Mouse (Mus musculus) cerebellum, adult 11 months (tissue): Measurements from ENCODE around the gene Srl.
"Not testable (repeated sequence)": the region's sequence is repeated elsewhere in the genome, so short reads cannot be mapped to it uniquely, and the experiment has no call there.

Experiments used
- DNase-seq: peaks from one replicate; pipeline ENCODE4 v3.0.0; 2022

Gene Srl

GRCm38 (mm10) chr16:4517906-4518305 is 23.7 kb downstream of the Srl start:
- DNase-seq, result no peak

DNA sequence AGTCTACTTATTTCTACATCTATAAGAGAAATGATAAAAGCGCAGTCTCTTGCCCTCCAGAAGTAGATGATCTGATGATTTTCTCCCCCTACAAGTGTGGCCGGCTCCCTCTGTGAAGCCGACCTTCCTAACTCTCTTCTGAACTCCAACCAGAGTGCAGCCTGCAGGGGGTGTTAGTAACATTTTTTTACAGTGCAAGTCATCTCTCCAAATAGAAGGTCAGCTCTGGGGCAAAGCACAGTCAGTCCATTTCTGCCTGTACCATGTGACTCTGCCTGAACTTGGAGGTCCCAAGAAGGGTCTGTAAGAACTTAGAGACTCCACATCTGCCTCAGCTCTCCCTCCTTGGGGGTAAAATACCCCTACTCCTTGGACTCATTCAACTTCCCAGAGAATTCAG is 27.2 kb downstream of the Srl start:
- no peak for DNase-seq

GRCm38 (mm10) chr16:4512661-4513438 is 28.8 kb downstream of the Srl start:
- no peak for DNase-seq

- no peak for DNase-seq
Measured at GRCm38 (mm10) chr16:4511371-4511770, 30.2 kb downstream of the Srl start.

DNA sequence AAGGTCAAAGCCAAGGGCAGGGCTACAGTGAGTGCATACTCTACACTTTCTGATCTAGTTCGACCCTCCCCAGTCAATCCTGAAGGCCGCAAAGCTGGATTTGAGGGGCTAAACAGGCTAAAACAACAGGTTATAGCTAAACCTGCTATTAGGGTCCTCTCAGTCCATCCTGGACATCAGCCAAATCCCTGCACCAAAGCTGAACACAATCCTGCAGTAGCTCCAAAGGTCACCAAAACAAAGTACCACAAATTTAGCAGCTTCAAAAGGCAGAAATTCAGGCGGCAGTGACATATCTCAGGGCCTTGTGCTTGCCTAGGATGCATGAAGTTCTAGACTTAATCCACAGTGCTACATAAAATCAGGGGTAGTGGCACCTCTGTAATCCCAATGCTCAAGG is 35.4 kb downstream of the Srl start:
- DNase-seq, result no peak

DNA sequence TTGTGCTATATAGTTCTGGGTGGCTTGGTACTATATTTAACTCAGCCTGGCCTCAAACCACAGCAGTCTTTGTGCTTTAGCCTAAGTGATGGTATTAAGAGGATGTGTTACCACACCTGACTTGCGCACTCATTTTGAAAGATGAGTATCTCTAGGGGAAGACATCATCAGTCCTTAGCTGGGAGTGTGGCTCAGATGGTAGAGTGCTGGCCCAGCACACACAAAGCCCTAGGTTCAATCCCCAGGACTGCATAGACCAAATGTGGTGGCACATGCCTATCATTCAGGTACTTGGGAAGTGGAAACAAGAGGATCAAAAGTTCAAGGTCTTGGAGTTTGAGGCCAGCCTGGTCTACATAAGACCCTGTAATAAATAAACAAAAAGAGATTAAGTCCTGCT is 38.1 kb downstream of the Srl start:
- no peak for DNase-seq

DNA sequence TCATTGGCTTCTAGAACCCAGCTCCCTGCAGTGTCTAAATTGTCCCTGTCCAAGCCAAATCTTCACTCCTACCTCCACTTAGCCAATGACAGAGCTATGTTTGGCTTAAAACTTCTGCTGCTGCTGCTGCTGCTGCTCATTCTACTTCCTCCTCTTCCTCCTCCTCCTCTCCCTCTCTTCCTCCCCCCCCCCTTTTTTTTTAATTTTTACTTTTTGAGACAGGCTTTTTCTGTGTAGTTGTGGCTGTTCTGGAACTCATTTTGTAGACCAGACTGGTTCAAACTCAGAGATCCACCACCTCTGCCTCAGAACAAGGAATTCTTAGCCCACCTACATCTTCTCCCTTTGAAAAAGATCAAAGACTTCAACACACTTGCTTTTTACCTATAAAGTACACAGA is 39.0 kb downstream of the Srl start:
- DNase-seq, result no peak

- DNase-seq, result no peak
Measured at GRCm38 (mm10) chr16:4501703-4502102, 39.9 kb downstream of the Srl start.

DNA sequence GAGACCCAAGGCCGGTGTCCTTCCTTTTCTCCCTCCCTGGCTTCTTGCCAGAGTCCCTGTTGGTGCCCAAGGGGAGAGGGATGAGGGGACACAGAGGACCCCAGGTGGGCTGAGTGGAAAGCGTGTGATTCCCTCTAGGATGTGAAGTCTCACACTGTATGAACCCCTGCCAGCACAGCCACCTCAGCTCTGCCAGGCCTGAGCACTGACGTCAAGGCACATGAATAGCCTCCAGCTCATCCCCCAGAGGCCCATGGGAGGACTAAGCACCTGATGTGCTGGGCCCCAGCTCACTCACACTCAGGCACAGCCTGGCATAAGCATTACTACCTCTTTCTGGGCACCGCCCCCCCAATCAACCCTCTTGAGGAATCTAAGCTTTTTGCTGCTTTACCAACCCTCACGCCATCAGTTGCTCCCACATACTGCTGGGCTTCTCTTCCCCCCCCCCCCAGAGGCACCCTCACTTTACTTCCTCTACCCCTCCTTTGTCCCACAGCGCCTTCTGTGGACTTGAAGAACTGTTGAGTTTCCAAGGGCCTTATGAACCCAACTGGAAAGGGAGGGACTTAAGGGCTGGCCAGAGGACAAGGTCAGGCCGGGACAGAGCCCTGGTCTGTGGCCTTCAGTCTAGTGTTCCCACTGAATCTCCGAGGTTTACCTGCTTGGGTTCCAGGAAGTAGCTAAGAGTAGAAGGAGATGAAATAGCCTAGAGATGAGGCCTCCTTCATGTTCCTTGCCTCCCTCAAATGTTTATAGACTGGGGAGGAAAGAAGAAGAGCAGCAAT is 40.8 kb downstream of the Srl start:
- no peak for DNase-seq

DNA sequence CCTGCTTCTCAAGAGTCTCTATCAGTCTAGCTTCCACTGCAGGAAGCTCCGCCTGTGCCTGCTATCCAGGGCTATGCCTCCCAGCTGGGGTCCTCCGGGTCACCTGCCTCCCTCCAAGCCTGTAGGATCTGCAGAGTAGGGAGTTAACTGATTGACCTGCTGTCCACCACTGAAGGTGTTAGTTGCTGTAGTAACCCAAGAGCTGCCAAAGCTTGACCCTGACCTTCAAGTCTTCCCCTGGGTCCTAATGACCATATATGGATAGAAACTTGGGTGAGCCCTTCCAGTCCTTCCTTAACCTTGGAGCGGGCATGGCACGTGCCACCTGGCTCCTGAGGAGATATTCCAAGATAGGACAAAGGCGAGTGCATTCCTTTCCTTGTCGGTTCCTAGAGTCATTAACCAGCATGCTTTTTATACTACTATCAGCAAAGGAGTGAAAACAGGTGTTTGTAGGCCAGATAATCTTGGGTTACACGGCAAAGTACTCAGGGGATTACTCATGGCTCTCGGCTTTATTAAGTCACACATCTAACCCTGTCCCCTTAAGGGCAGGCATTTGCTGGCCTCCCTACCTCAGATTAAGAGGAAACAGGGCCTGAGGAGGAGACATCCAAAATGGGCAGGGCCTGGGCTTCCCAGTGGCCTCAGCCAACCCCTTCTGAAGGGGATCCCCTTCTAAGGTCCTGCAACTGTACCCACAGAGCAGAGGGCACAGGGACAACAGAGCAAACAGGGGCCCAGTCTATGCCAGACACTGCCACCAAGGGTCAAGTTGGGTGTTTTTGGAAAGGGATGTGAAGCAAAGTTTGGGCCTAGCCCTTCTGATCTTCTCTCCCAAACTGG is 43.6 kb downstream of the Srl start:
- no peak for DNase-seq

DNA sequence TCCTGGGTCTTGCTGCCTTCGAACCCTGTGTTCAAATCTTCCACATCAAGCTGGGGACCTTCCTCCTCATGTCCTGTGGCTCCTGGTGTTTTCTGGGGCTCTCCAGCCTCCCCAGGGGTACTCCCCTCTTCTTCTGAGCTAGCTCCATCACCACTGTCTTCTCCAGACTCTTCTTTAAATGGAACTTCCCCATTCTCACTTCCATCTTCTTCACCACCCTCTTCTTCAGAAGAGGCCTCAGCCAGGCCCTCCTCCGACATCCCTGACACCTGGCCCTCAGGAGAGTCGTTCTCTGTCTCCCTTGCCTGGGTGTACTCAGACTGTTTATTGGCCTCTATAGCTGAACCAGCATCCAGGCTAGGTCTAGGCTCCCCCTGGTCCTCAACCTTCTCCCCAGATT is 45.1 kb downstream of the Srl start:
- no peak for DNase-seq

DNA sequence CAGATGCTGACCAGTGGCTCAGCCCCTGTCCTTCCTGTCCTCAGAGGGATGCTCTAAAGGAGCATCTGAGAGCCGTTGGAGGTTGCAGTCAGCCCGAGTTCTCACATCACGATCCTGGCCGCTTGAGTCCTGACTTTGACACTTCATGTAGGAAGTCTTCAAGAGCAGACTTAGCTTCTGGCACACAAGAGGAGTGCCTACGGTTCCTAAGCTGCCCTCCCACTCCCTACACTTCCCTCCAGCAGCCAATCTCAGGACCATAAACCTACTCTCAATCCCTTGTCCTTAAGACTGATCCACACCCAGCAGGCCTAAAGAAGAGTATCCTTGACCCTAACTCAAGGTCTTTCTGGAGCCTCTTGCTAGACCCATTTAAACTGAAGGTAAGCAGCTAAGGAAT is 45.8 kb downstream of the Srl start:
- DNase-seq, result no peak

DNA sequence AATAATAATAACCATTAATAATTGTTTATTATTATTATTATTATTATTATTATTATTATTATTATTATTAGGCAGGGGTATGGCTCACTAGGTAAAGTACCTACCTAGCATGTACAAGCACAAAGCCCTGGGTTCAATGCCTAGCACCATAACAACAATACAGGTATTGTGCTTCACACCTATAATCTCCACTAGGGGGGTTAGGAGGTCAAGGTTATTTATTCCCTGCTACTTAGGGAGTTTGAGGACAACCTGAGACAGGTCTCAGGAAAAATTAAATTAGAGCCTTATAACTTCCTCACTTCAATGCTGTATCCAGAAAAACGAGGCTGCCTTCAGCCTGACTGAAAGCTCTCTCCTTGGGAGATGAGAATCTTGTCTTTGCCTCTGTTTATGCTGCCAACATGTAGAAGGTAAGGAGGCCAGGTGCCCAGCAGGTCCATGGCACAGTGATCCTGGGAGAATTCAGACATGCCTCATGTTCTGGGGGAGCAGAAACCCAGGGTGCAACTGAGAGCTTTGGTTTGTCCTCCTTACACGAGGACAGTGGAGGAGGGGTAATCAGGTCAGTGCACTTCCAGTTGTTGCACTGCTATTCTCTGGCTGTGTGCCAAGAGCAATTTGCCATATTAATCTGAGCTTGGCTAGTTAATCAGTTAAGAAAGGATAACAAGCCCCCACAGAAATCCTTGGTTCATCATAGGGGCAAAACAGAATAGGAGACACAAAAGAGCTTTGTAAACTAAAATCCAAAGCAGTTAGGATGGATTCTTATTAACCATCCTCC is 48.6 kb downstream of the Srl start:
- DNase-seq, result no peak

- peak; percentile 83 for DNase-seq
Measured at GRCm38 (mm10) chr16:4489114-4489624, 52.4 kb downstream of the Srl start.

DNA sequence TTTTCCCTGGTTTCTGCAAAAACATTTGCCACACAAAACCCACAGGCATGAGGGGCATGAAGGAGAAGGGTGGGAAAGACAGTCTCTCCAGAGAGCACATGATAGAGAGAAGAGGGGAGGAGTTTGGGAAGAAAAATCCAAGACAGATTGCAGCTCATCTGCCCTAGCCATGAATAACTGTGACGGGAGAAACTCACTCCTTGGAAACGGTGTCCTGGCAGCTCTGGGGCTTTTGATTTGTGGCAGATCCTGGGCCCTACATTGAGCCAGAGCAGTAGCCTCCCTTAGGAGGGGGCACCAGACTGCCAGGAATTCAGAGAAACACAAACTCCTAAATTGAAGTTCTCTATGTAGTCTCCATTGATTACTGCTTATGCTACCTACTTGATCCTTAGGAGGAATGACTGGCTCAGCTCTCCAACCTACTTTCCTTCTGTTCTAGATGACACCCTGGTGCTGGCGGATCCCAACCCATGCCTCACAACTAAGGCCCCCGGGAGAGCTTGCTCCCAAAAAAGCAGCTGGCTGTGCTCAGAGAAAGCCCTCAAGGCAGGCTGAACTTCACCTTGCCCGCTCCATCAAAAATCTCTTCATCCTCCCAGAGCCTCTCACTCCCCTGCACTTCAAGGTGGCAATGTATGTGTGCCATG is 60.9 kb downstream of the Srl start:
- no peak for DNase-seq

DNA sequence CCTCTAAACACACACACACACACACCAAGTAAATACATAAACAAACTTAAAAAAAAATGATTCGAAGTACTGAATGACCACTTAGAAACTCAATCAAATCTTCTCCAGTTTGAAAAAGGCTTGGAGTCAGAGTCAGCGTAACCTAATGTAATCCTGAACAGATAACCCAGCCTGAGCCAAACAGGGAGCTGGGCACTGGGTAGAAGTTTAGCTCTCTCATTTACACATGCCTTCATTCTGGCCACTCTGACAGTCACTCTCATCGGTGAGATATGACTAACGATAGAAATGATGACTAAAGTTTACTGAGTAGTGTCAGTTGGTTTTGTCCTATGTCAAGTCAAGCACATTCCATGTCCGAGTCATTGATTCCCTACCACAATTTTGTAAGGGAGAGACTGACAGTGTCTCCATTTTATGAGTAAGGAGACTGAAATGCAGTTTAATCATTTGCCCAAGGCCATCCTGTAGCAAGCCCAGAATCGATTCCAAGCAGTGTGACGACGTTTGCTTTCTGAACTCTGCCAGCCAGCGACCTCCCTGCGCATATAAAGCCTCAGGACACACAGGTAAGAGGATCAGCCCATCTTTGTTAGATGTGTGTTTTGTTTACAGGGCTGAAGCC is 63.9 kb downstream of the Srl start:
- DNase-seq, result no peak

DNA sequence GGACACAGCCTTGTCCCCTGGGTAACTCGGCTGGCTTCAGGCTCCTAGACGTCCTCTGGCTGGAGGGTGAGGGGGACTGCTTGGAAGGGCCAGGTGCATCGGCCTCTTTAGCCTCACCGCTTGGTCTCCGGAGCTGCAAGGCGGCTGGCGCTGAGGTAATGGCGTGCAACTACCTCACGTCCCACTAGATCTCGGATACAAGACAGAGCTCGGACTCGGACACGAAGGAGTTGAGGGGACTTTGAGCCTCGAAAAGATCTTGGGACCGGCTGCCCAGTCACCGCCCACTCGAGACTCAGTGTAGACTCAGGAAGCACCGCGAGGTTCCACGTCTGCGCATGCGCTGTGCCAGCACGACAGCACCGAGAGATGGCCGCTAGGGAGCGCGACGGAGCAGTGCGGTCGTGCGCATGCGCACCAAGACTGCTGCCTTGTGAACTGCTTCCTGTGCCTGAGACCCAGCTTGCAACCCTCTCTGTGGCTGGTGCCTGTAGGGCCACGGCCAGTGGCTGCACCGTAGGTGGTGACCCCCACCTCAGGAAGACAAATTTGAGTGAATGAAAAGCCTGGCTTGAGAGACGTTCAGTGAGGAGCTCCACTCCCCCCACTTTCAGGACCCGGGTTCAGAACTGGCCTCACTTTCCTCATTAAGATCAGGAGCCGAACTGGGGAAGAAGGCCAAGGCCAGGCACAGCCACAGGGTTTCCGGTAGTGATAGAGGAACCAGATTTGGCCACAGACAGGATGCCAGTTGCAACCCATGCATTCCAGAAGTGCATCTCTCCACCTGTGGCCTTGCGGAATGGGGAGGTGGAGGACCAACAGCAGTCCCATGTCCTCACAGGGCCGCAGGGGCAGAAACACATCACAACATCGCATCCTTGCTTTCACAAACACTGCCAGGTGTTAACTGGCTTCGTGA is 66.5 kb downstream of the Srl start:
- DNase-seq, result peak; percentile 96

GRCm38 (mm10) chr16:4474040-4474881 is 67.4 kb downstream of the Srl start:
- DNase-seq, result not testable (repeated sequence)

DNA sequence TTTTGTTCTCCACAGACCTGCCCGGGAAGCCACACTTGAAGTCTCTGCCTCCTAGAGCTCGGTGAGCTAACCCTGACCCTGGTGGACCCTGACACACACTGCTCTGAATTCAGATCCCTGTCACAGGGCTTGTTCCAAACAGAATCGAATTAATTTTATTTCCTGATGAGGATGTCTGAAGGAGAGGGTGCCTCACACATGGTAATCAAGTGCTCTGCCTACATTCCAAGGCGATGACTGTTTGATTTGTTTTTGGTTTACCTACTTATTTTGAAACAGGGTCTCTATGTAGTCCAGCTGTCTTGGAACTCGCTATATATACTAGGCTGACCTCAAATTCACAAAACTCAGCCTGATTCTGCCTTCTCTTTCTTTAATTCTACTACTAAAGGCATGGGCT is 68.4 kb downstream of the Srl start:
- no peak for DNase-seq
